Mouse (Mus musculus): Measurements from ENCODE around the gene Pex5l. TPM values are rescaled to one million over a fixed set of nuclear protein-coding genes. Genes with fewer than 3 reads are reported as not detected.

Pex5l gene
- polyA plus RNA-seq, 1 experiment = 0.54 TPM

- no peak for DNase-seq
- no peaks in the 10 kb centered on the region for H3K36me3 ChIP-seq (ENCODE audit: control insufficient read depth, insufficient read depth, low read length)
- no peaks in the 10 kb centered on the region for H3K4me1 ChIP-seq (replicated peaks; ENCODE audit: control insufficient read depth, insufficient read depth, low read length)
- no peaks in the 10 kb centered on the region for H3K27me3 ChIP-seq (ENCODE audit: control insufficient read depth, insufficient read depth, low read length)
- WGBS = 80% methylated on average over 5 of the region's 5 CpGs
- no peak overlapping the region for H3K27ac ChIP-seq (ENCODE audit: control insufficient read depth, insufficient read depth, low read length)
- H3K4me3 ChIP-seq (ENCODE audit: control insufficient read depth, insufficient read depth, low read length) = no peak overlapping the region
- no peak for TF ChIP-seq CTCF (IDR thresholded peaks at IDR 0.05; ENCODE audit: borderline replicate concordance, control insufficient read depth, extremely low read depth, insufficient read depth, low read length, poor library complexity)
These were observed 94.7 kb downstream of the Pex5l start for GRCm38 (mm10) chr3:33048304-33048703.

DNA sequence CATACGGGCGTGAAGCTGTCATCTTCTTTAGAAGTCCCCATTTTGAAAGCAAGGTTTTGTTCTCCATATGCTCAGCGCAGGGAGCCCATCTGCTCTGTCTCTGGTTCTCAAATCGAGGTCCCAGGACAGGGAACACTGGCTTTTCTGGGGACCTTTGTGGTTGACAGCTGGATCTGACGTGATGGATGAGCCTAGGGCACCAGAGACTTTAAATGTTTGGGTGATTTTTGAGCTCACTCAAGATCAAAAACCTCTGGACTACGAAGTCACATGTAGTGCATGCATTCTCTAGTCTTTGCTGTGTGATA is 98.3 kb downstream of the Pex5l start:
- H3K27me3 ChIP-seq (ENCODE audit: control insufficient read depth, insufficient read depth, low read length) = no peaks in the 10 kb centered on the region
- 81% methylated on average over 6 of the region's 6 CpGs for WGBS
- DNase-seq = no peak
- H3K4me1 ChIP-seq (replicated peaks; ENCODE audit: control insufficient read depth, insufficient read depth, low read length) = no peaks in the 10 kb centered on the region
- no peak overlapping the region for H3K27ac ChIP-seq (ENCODE audit: control insufficient read depth, insufficient read depth, low read length)
- no peaks in the 10 kb centered on the region for H3K36me3 ChIP-seq (ENCODE audit: control insufficient read depth, insufficient read depth, low read length)
- no peak overlapping the region for H3K4me3 ChIP-seq (ENCODE audit: control insufficient read depth, insufficient read depth, low read length)
- no peak for TF ChIP-seq POLR2A (IDR thresholded peaks at IDR 0.05; ENCODE audit: control insufficient read depth, extremely low read depth, insufficient read depth, low read length, poor library complexity)
- TF ChIP-seq CTCF (IDR thresholded peaks at IDR 0.05; ENCODE audit: borderline replicate concordance, control insufficient read depth, extremely low read depth, insufficient read depth, low read length, poor library complexity) = no peak

GRCm38 (mm10) chr3:33043896-33044798 is 98.9 kb downstream of the Pex5l start:
- no peak for TF ChIP-seq CTCF (IDR thresholded peaks at IDR 0.05; ENCODE audit: borderline replicate concordance, control insufficient read depth, extremely low read depth, insufficient read depth, low read length, poor library complexity)
- TF ChIP-seq POLR2A (IDR thresholded peaks at IDR 0.05; ENCODE audit: control insufficient read depth, extremely low read depth, insufficient read depth, low read length, poor library complexity) = no peak
- Histone ChIP-seq H3K27ac (ENCODE audit: control insufficient read depth, insufficient read depth, low read length) (no peak overlapping the region), H3K4me1 (replicated peaks; ENCODE audit: control insufficient read depth, insufficient read depth, low read length) (no peaks in the 10 kb centered on the region), H3K27me3 (ENCODE audit: control insufficient read depth, insufficient read depth, low read length) (no peaks in the 10 kb centered on the region), H3K4me3 (ENCODE audit: control insufficient read depth, insufficient read depth, low read length) (no peak overlapping the region), H3K36me3 (ENCODE audit: control insufficient read depth, insufficient read depth, low read length) (no peaks in the 10 kb centered on the region)
- 88% methylated on average over 10 of the region's 10 CpGs for WGBS
- DNase-seq = no peak

- H3K36me3 ChIP-seq (ENCODE audit: control insufficient read depth, insufficient read depth, low read length) = no peaks in the 10 kb centered on the region
- 64% methylated on average over 5 of the region's 5 CpGs for WGBS
- H3K27ac ChIP-seq (ENCODE audit: control insufficient read depth, insufficient read depth, low read length) = no peak overlapping the region
- TF ChIP-seq CTCF (IDR thresholded peaks at IDR 0.05; ENCODE audit: borderline replicate concordance, control insufficient read depth, extremely low read depth, insufficient read depth, low read length, poor library complexity) = no peak
- TF ChIP-seq POLR2A (IDR thresholded peaks at IDR 0.05; ENCODE audit: control insufficient read depth, extremely low read depth, insufficient read depth, low read length, poor library complexity) = no peak
- DNase-seq = no peak
- no peaks in the 10 kb centered on the region for H3K4me1 ChIP-seq (replicated peaks; ENCODE audit: control insufficient read depth, insufficient read depth, low read length)
- no peaks in the 10 kb centered on the region for H3K27me3 ChIP-seq (ENCODE audit: control insufficient read depth, insufficient read depth, low read length)
- H3K4me3 ChIP-seq (ENCODE audit: control insufficient read depth, insufficient read depth, low read length) = no peak overlapping the region
These were observed 118.5 kb downstream of the Pex5l start for GRCm38 (mm10) chr3:33024566-33024965.

DNA sequence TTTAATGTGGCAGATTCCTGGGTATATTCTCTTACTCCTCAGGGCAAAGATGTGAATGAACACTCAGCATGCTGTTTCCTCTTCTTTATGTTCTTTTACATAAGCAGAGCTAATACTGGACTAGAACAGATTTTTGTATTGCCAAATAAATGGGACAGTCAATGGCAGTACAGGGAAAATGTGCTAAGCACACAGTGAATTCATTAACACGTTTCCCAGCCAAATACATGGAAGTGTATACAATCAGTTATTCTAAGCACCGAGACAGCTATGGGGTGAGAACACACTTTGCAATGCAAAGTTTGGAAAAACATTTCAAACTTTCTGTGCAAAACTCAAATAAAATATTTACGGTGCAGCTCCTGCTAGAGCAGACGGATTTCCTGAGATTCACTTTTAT is 139.1 kb downstream of the Pex5l start:
- TF ChIP-seq POLR2A (IDR thresholded peaks at IDR 0.05; ENCODE audit: control insufficient read depth, extremely low read depth, insufficient read depth, low read length, poor library complexity) = no peak
- TF ChIP-seq CTCF (IDR thresholded peaks at IDR 0.05; ENCODE audit: borderline replicate concordance, control insufficient read depth, extremely low read depth, insufficient read depth, low read length, poor library complexity) = no peak
- Histone ChIP-seq H3K27me3 (ENCODE audit: control insufficient read depth, insufficient read depth, low read length) (no peaks in the 10 kb centered on the region), H3K4me1 (replicated peaks; ENCODE audit: control insufficient read depth, insufficient read depth, low read length) (no peaks in the 10 kb centered on the region), H3K36me3 (ENCODE audit: control insufficient read depth, insufficient read depth, low read length) (no peaks in the 10 kb centered on the region), H3K27ac (ENCODE audit: control insufficient read depth, insufficient read depth, low read length) (no peak overlapping the region), H3K4me3 (ENCODE audit: control insufficient read depth, insufficient read depth, low read length) (no peak overlapping the region)
- no peak for DNase-seq
- WGBS = 62% methylated on average over 4 of the region's 4 CpGs

- no peak overlapping the region for H3K27ac ChIP-seq (ENCODE audit: control insufficient read depth, insufficient read depth, low read length)
- no peaks in the 10 kb centered on the region for H3K4me1 ChIP-seq (replicated peaks; ENCODE audit: control insufficient read depth, insufficient read depth, low read length)
- DNase-seq = no peak
- WGBS = 91% methylated on average over 3 of the region's 3 CpGs
- H3K27me3 ChIP-seq (ENCODE audit: control insufficient read depth, insufficient read depth, low read length) = no peaks in the 10 kb centered on the region
- TF ChIP-seq POLR2A (IDR thresholded peaks at IDR 0.05; ENCODE audit: control insufficient read depth, extremely low read depth, insufficient read depth, low read length, poor library complexity) = no peak
- TF ChIP-seq CTCF (IDR thresholded peaks at IDR 0.05; ENCODE audit: borderline replicate concordance, control insufficient read depth, extremely low read depth, insufficient read depth, low read length, poor library complexity) = no peak
- H3K36me3 ChIP-seq (ENCODE audit: control insufficient read depth, insufficient read depth, low read length) = no peaks in the 10 kb centered on the region
- H3K4me3 ChIP-seq (ENCODE audit: control insufficient read depth, insufficient read depth, low read length) = no peak overlapping the region
These were observed 141.3 kb downstream of the Pex5l start for GRCm38 (mm10) chr3:33001769-33002168.

All from thymus, adult 2 months (tissue).